Mouse (Mus musculus): ENCODE data around the gene Tsen15.

GRCm38 (mm10) chr1:152394956-152395515, 8.5 kb upstream of the Tsen15 start:
- no peak for TF ChIP-seq MXI1 (IDR thresholded peaks at IDR 0.05; ENCODE audit: low read depth, low read length)
- TF ChIP-seq CTCF (conservative IDR thresholded peaks at IDR 0.05 in 1 of 2, IDR thresholded peaks at IDR 0.05 in 1 of 2; ENCODE audit: low read depth in 2 of 2, low read length in 2 of 2) = no peak
- TF ChIP-seq POLR2A (IDR thresholded peaks at IDR 0.05; ENCODE audit: low read depth, low read length) = no peak
- no peak for TF ChIP-seq USF1 (IDR thresholded peaks at IDR 0.05; ENCODE audit: low read depth, low read length)
- no peak for TF ChIP-seq NELFE (IDR thresholded peaks at IDR 0.05; ENCODE audit: low read depth, low read length)
- no peak for TF ChIP-seq EP300 (IDR thresholded peaks at IDR 0.05; ENCODE audit: low read length)
- no peak for TF ChIP-seq TCF12 (IDR thresholded peaks at IDR 0.05; ENCODE audit: low read depth, low read length)
- TF ChIP-seq E2F4 (IDR thresholded peaks at IDR 0.05; ENCODE audit: insufficient replicate concordance, low read depth, low read length) = no peak
- TF ChIP-seq CHD1 (IDR thresholded peaks at IDR 0.05; ENCODE audit: low read depth, low read length) = no peak
- TF ChIP-seq JUND (conservative IDR thresholded peaks at IDR 0.05; ENCODE audit: low read depth, low read length) = no peak
- TF ChIP-seq MEF2A (IDR thresholded peaks at IDR 0.05; ENCODE audit: borderline replicate concordance, low read depth, low read length) = no peak
- no peak for TF ChIP-seq TBP (conservative IDR thresholded peaks at IDR 0.05; ENCODE audit: low read depth, low read length)
- TF ChIP-seq HCFC1 (IDR thresholded peaks at IDR 0.05; ENCODE audit: low read depth, low read length) = no peak
